Mouse (Mus musculus): ENCODE data around the gene Cyp2a22. TPM values are rescaled to one million over a fixed set of nuclear protein-coding genes. Genes with fewer than 3 reads are reported as not detected.
"Not testable (repeated sequence)": the region's sequence is repeated elsewhere in the genome, so short reads cannot be mapped to it uniquely, and the experiment has no call there.

Cyp2a22 gene
- polyA plus RNA-seq, 1 experiment from 2014 or later: not detected

DNA sequence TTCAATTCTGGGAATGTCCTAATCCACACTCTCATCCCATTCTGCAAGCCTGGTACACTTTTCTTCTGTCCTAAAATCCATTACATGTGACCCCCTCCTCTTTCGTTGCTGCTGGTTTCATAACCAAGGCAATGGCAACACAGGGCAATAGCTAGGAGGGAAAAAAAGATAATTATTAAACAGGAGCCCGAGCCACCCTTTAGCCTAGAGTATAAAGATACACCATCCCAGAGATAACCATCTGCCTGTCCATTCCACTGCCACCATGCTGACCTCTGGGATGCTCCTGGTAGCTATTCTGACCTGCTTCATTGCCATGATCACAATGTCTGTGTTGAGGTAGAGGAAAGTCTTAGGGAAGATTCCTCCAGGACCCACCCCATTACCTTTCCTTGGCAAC is 22.1 kb downstream of the Cyp2a22 start:
- not testable (repeated sequence) for H3K4me1 ChIP-seq (replicated peaks; ENCODE audit: control insufficient read depth, insufficient read depth, low read length); H3K4me3 ChIP-seq (ENCODE audit: low read depth, low read length); H3K36me3 ChIP-seq (ENCODE audit: control insufficient read depth, insufficient read depth, low read length); H3K9me3 ChIP-seq (ENCODE audit: control insufficient read depth, low read length); H3K4me2 ChIP-seq (replicated peaks; ENCODE audit: low read depth, low read length); DNase-seq (ENCODE audit: low spot score); H3K27ac ChIP-seq (ENCODE audit: low read depth, low read length); H3K9ac ChIP-seq (ENCODE audit: low read depth, low read length); ATAC-seq (ENCODE audit: low FRiP score); H3K27me3 ChIP-seq (ENCODE audit: control insufficient read depth, insufficient read depth, low read length)
- 70% methylated on average over 2 of the region's 2 CpGs for WGBS

Other genes with a start within 250 kb of the Cyp2a22 start
- gene Cyp2b19, start 182.2 kb downstream of the Cyp2a22 start, polyA plus RNA-seq (2014; fragmentation: Nextera tagmentation; extraction: Ambion mirVana): 0.08 and 0.09 TPM in 2 replicates
- gene Cyp2g1, start 130.5 kb downstream of the Cyp2a22 start, polyA plus RNA-seq (2014; fragmentation: Nextera tagmentation; extraction: Ambion mirVana): not detected in 2 replicates
- gene Cyp2a5, start 104.1 kb downstream of the Cyp2a22 start, polyA plus RNA-seq (2014; fragmentation: Nextera tagmentation; extraction: Ambion mirVana): 0.27 and 0.60 TPM in 2 replicates
- not detected in 2 replicates for gene Cyp2a12, start 89.7 kb upstream of the Cyp2a22 start, polyA plus RNA-seq (2014; fragmentation: Nextera tagmentation; extraction: Ambion mirVana)
- gene Cyp2f2, start 180.5 kb upstream of the Cyp2a22 start, polyA plus RNA-seq (2014; fragmentation: Nextera tagmentation; extraction: Ambion mirVana): not detected in 2 replicates
- gene Cyp2t4, start 214.3 kb upstream of the Cyp2a22 start, polyA plus RNA-seq (2014; fragmentation: Nextera tagmentation; extraction: Ambion mirVana): 0.11 TPM in 1 of 2 replicates, not detected in the other
- gene Egln2, start 227.4 kb upstream of the Cyp2a22 start, polyA plus RNA-seq (2014; fragmentation: Nextera tagmentation; extraction: Ambion mirVana): 37.2 and 43.2 TPM in 2 replicates
- gene Rab4b, start 239.5 kb upstream of the Cyp2a22 start, polyA plus RNA-seq (2014; fragmentation: Nextera tagmentation; extraction: Ambion mirVana): 68.9 and 75.4 TPM in 2 replicates
- 0.39 TPM in 1 of 2 replicates, not detected in the other for gene Gm21983, start 241.7 kb upstream of the Cyp2a22 start, polyA plus RNA-seq (2014; fragmentation: Nextera tagmentation; extraction: Ambion mirVana)
- 3.4 and 3.7 TPM in 2 replicates for gene Mia, start 241.8 kb upstream of the Cyp2a22 start, polyA plus RNA-seq (2014; fragmentation: Nextera tagmentation; extraction: Ambion mirVana)